Mouse (Mus musculus) heart, embryonic 11.5 days (tissue): ENCODE data around the gene Fxyd6. TPM values are rescaled to one million over a fixed set of nuclear protein-coding genes. Genes with fewer than 3 reads are reported as not detected.

Experiments used
- ATAC-seq: fragments of 200-750 bp; cut with Nextera tagmentation; replicated peaks from 2 replicates; pipeline ENCODE4 v1.8.0; 2017; ENCODE audit warnings: moderate library complexity; ENCODE audit not compliant: insufficient number of reproducible peaks, low FRiP score, low TSS enrichment
- H3K27ac ChIP-seq: fragments of 300-500 bp; sonication (generic); 2 replicates; pipeline ENCODE4 v1.5.1; 2014; ENCODE audit warnings: mild to moderate bottlenecking, low read depth, low read length
- H3K27me3 ChIP-seq: fragments of 300-500 bp; sonication (generic); 2 replicates; pipeline ENCODE4 v1.6.1; 2014; ENCODE audit warnings: mild to moderate bottlenecking, low read length, mixed read lengths; ENCODE audit not compliant: control insufficient read depth, insufficient read depth
- H3K36me3 ChIP-seq: fragments of 300-500 bp; sonication (generic); 2 replicates; pipeline ENCODE4 v1.6.1; 2014; ENCODE audit warnings: mild to moderate bottlenecking, low read length, moderate library complexity, mixed read lengths; ENCODE audit not compliant: control insufficient read depth, insufficient read depth
- H3K4me1 ChIP-seq: fragments of 300-500 bp; sonication (generic); 2 replicates; pipeline ENCODE4 v1.6.1; 2014; ENCODE audit warnings: low read length; ENCODE audit not compliant: control insufficient read depth, insufficient read depth
- H3K4me2 ChIP-seq: fragments of 300-500 bp; sonication (generic); 2 replicates; pipeline ENCODE4 v1.6.1; 2014; ENCODE audit warnings: mild to moderate bottlenecking, moderate library complexity
- H3K4me3 ChIP-seq: fragments of 300-500 bp; sonication (generic); 2 replicates; pipeline ENCODE4 v1.5.1; 2014; ENCODE audit warnings: low read depth, low read length
- H3K9ac ChIP-seq: fragments of 300-500 bp; sonication (generic); 2 replicates; pipeline ENCODE4 v1.6.1; 2014; ENCODE audit warnings: mild to moderate bottlenecking, low read depth, low read length, moderate library complexity
- H3K9me3 ChIP-seq: fragments of 300-500 bp; sonication (generic); replicated peaks from 2 replicates; pipeline ENCODE4 v1.6.1; 2016; ENCODE audit warnings: low read length; ENCODE audit not compliant: control insufficient read depth
- WGBS: fragments of 180-500 bp; shearing (Covaris S2); extraction: QIAGEN DNeasy Blood & Tissue Kit; methylation state at CpG from one replicate; pipeline ENCODE4 v1.1.7; 2014; ENCODE audit not compliant: insufficient replicate concordance; 5-methylcytosine and 5-hydroxymethylcytosine counted together
- polyA plus RNA-seq: library from polyadenylated mRNA; unstranded; fragments of >200 nt; fragmentation: Nextera tagmentation; extraction: Ambion mirVana; gene quantifications from 2 replicates; pipeline ENCODE4 v1.2.1, GENCODE M21; 2014

The Fxyd6 gene
- polyA plus RNA-seq, 1 experiment from 2014 or later = 27.7 TPM

DNA sequence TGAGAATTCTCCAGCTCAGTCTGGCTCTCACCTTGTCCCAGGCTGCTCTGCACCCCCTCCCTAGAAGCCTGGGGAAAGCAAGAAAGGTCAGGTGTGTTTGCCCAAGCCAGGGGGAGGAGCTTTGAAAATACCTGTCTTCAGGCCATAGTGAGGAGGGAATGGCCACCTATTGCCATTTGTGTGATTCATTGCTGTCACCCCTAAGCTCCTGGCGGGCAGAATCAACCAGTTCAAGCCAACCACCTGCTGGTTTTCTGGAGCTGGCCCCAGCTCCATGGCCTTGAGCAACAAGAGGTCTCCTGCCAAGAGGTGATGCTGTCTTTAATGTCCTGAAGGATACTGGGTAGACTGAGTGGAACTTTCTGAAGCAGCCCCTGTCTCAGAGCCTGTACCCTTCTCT lies 28.4 kb downstream of the Fxyd6 start:
- 50% methylated on average over 1 of the region's 1 CpGs for WGBS
- H3K27me3 ChIP-seq = peaks cover 19% of the 10 kb centered on the region

DNA sequence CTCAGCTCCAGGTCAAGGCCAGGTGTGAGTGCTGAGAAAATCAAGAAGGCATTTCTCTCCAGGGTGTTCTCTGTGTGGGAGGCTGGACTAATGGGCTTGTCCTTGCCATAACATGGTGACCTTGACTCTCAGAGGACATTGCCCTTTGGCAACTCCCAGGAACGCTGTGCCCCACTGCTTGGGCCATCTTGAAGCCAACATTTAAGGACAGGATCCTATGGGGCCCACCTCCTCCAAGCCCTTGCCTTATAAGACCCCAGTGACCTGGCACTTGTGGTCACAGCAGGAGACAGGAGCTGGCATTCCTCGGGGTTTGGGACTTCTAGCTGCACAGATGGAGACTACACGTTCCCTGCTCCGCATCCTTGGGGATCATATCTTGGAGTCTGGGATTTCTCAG lies 29.4 kb downstream of the Fxyd6 start, which contains the start of gene Fxyd2:
TSS of gene Fxyd2 (plus strand) at position 236 of the 400 bp plus-strand sequence.
- Histone ChIP-seq H3K27ac (no peak within 1 kb of the TSS), H3K9ac (no peak within 1 kb of the TSS), H3K4me2 (no peak within 1 kb of the TSS), H3K9me3 (no peaks in the 10 kb centered on the region), H3K4me3 (no peak within 1 kb of the TSS), H3K27me3 (peaks cover 22% of the 10 kb centered on the region), H3K36me3 (no peaks in the 10 kb centered on the region), H3K4me1 (no peaks in the 10 kb centered on the region)
- 75% methylated on average over 4 of the region's 4 CpGs for WGBS
- no peak for ATAC-seq

More for the DNA sequence above, 28.4 kb downstream of the Fxyd6 start:
- ATAC-seq = no peak
- H3K4me1 ChIP-seq = no peaks in the 10 kb centered on the region
- H3K9me3 ChIP-seq = no peaks in the 10 kb centered on the region
- H3K9ac ChIP-seq = no peak overlapping the region
- no peaks in the 10 kb centered on the region for H3K36me3 ChIP-seq
- no peak overlapping the region for H3K4me2 ChIP-seq
- H3K4me3 ChIP-seq = no peak overlapping the region
- no peak overlapping the region for H3K27ac ChIP-seq

- ATAC-seq = no peak
- H3K4me3 ChIP-seq = no peak overlapping the region
Observed at GRCm38 (mm10) chr9:45401851-45402250, 31.9 kb downstream of the Fxyd6 start.

GRCm38 (mm10) chr9:45402957-45403356 lies 33.0 kb downstream of the Fxyd6 start:
- ATAC-seq = no peak
- Histone ChIP-seq H3K9me3 (no peaks in the 10 kb centered on the region), H3K4me2 (no peak overlapping the region), H3K4me3 (no peak overlapping the region), H3K9ac (no peak overlapping the region), H3K27me3 (peaks cover 25% of the 10 kb centered on the region), H3K27ac (no peak overlapping the region), H3K36me3 (no peaks in the 10 kb centered on the region), H3K4me1 (no peaks in the 10 kb centered on the region)
- WGBS = 45% methylated on average over 2 of the region's 2 CpGs

More at GRCm38 (mm10) chr9:45401851-45402250, 31.9 kb downstream of the Fxyd6 start:
- 53% methylated on average over 4 of the region's 4 CpGs for WGBS
- Histone ChIP-seq H3K27ac (no peak overlapping the region), H3K4me1 (no peaks in the 10 kb centered on the region), H3K9me3 (no peaks in the 10 kb centered on the region), H3K36me3 (no peaks in the 10 kb centered on the region), H3K9ac (no peak overlapping the region), H3K4me2 (no peak overlapping the region), H3K27me3 (peaks cover 23% of the 10 kb centered on the region)

GRCm38 (mm10) chr9:45405694-45406093 lies 35.7 kb downstream of the Fxyd6 start:
- Histone ChIP-seq H3K27me3 (peaks cover 26% of the 10 kb centered on the region), H3K9ac (no peak overlapping the region), H3K9me3 (no peaks in the 10 kb centered on the region), H3K27ac (no peak overlapping the region), H3K4me1 (no peaks in the 10 kb centered on the region), H3K4me3 (no peak overlapping the region), H3K4me2 (no peak overlapping the region), H3K36me3 (no peaks in the 10 kb centered on the region)
- WGBS = 47% methylated on average over 5 of the region's 5 CpGs
- ATAC-seq = no peak

- 78% methylated on average over 3 of the region's 3 CpGs for WGBS
- Histone ChIP-seq H3K9ac (no peak overlapping the region), H3K4me2 (no peak overlapping the region), H3K27ac (no peak overlapping the region), H3K4me3 (no peak overlapping the region), H3K9me3 (no peaks in the 10 kb centered on the region), H3K36me3 (no peaks in the 10 kb centered on the region), H3K4me1 (no peaks in the 10 kb centered on the region), H3K27me3 (peaks cover 28% of the 10 kb centered on the region)
- ATAC-seq = no peak
Observed at GRCm38 (mm10) chr9:45406808-45407207, 36.8 kb downstream of the Fxyd6 start.

DNA sequence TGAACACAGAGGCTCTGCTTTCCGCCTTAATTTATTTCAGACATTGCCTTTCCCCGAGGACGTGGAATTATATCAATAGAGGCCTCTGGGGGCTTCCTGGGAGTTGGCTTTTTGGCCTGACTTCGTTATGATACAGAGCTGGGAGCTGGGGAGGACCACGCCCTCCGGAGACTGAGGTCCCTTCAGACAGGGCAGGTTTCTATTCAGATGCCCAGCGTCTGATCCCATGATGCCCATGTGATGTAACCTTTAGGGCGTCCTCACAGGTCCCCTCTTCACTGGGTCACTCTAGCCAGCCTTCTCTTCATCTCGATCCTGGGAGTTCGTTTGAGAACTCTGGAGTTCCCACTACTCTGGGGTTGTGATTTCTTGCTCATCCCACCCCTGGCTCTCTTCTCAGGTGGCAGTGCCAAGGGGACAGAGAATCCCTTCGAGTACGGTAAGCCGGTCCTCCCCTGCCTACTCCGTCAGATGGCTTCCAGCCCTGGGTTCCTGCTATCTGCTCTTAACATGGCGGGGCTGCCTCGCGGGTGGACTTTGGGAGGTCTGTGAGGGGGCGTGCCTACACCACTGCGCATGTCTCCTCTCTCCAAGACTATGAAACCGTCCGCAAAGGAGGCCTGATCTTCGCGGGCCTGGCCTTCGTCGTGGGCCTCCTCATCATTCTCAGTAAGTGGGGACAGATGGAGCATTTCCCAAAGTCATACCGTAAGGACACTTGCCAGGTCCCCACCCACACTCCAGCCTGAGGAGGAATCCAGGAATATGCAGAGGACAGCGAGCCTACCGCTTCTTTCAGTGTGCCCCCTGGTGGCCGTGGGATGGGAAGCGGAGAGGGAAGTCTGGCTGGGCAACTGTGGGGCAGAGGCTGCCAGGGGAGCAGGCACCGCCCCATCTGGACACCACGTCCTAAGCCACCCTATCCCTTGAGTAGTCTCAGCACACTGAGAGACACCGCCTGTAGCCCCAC lies 38.0 kb downstream of the Fxyd6 start:
- H3K27ac ChIP-seq = no peak overlapping the region
- H3K9me3 ChIP-seq = no peaks in the 10 kb centered on the region
- H3K9ac ChIP-seq = 0 out of 2 replicates have a peak overlapping the region, but pooled peaks have one; percentile 28
- no peak; the same call in 1 of the 2 replicates for ATAC-seq
- H3K27me3 ChIP-seq = peaks cover 19% of the 10 kb centered on the region
- H3K4me3 ChIP-seq = peak overlapping the region; percentile 15; the same call in 1 of the 2 replicates
- H3K4me2 ChIP-seq = peak overlapping the region; percentile 59
- no peaks in the 10 kb centered on the region for H3K36me3 ChIP-seq
- H3K4me1 ChIP-seq = no peaks in the 10 kb centered on the region
- 40% methylated on average over 33 of the region's 33 CpGs for WGBS

DNA sequence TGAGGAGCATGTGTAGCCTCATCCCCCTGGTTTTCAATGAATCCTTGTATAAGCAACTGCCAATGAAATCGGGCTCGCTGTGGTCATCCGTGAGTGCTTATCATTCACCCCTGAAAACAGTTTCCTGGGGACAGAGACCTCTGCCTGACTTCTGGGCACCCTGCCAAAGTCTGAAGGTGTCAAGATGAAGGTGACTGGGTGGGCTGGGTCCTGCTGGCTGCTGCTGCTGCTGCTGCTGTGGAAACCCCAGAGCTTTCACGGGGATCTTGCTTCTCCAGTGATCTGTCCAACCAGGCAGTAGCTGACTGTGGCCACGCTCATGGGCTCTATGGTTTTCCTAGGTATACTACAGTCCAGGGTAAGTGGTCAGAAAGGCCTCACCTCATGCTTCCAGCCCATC lies 40.2 kb downstream of the Fxyd6 start:
- Histone ChIP-seq H3K9ac (no peak overlapping the region), H3K36me3 (no peaks in the 10 kb centered on the region), H3K4me2 (no peak overlapping the region), H3K9me3 (no peaks in the 10 kb centered on the region), H3K4me3 (no peak overlapping the region), H3K27me3 (peaks cover 13% of the 10 kb centered on the region), H3K27ac (no peak overlapping the region), H3K4me1 (no peaks in the 10 kb centered on the region)
- no peak for ATAC-seq
- 57% methylated on average over 5 of the region's 5 CpGs for WGBS
